Mouse (Mus musculus): Measurements from ENCODE around the gene Drg2.
A peak's percentile ranks its signal among the peaks of the same experiment; 100 is the strongest.
"Not testable (repeated sequence)": the region's sequence is repeated elsewhere in the genome, so short reads cannot be mapped to it uniquely, and the experiment has no call there.

Gene Drg2

GRCm38 (mm10) chr11:60454080-60454744 is at the start of gene Drg2:
Gene Drg2 (plus strand): TSS chr11:60454591.
- peak; percentile 94 for DNase-seq

- no peak for DNase-seq
Observed at GRCm38 (mm10) chr11:60406606-60407005, 47.8 kb upstream of the Drg2 start.

GRCm38 (mm10) chr11:60412173-60412572 is 42.2 kb upstream of the Drg2 start:
- DNase-seq = peak; percentile 89

GRCm38 (mm10) chr11:60412921-60413320 is 41.5 kb upstream of the Drg2 start:
- no peak for DNase-seq

GRCm38 (mm10) chr11:60416590-60416962 is 37.8 kb upstream of the Drg2 start:
- no peak for DNase-seq

GRCm38 (mm10) chr11:60416963-60417716 is 37.3 kb upstream of the Drg2 start, which contains the start of gene Gid4:
Gene Gid4 (plus strand): TSS chr11:60417145.
- DNase-seq = peak; percentile 100

GRCm38 (mm10) chr11:60417717-60418472 is 36.5 kb upstream of the Drg2 start, which contains the start of gene Atpaf2:
Gene Atpaf2 (minus strand): TSS chr11:60418457.
- peak; percentile 62 for DNase-seq

- DNase-seq = peak; percentile 10
Observed at GRCm38 (mm10) chr11:60418473-60418803, 36.0 kb upstream of the Drg2 start.

- peak; percentile 22 for DNase-seq
Observed at GRCm38 (mm10) chr11:60422046-60422668, 32.2 kb upstream of the Drg2 start.

GRCm38 (mm10) chr11:60423006-60423405 is 31.4 kb upstream of the Drg2 start:
- no peak for DNase-seq

- no peak for DNase-seq
Observed at GRCm38 (mm10) chr11:60426417-60426816, 28.0 kb upstream of the Drg2 start.

- DNase-seq = no peak
Observed at GRCm38 (mm10) chr11:60427628-60428027, 26.8 kb upstream of the Drg2 start.

- DNase-seq = no peak
Observed at GRCm38 (mm10) chr11:60433501-60433900, 20.9 kb upstream of the Drg2 start.

GRCm38 (mm10) chr11:60435133-60435532 is 19.3 kb upstream of the Drg2 start:
- no peak for DNase-seq

- no peak for DNase-seq
Observed at GRCm38 (mm10) chr11:60436618-60437017, 17.8 kb upstream of the Drg2 start.

- not testable (repeated sequence) for DNase-seq
Observed at GRCm38 (mm10) chr11:60439621-60440020, 14.8 kb upstream of the Drg2 start.

GRCm38 (mm10) chr11:60440176-60440575 is 14.2 kb upstream of the Drg2 start:
- no peak for DNase-seq

GRCm38 (mm10) chr11:60442896-60443295 is 11.5 kb upstream of the Drg2 start:
- DNase-seq = no peak

- DNase-seq = no peak
Observed at GRCm38 (mm10) chr11:60444007-60444406, 10.4 kb upstream of the Drg2 start.

GRCm38 (mm10) chr11:60454745-60455087 is 325 bp downstream of the Drg2 start:
- peak; percentile 12 for DNase-seq

- peak; percentile 23 for DNase-seq
Observed at GRCm38 (mm10) chr11:60457973-60458372, 3.6 kb downstream of the Drg2 start.

GRCm38 (mm10) chr11:60465943-60466380 is 11.6 kb downstream of the Drg2 start:
- peak; percentile 47 for DNase-seq

- DNase-seq = no peak
Observed at GRCm38 (mm10) chr11:60469039-60469438, 14.6 kb downstream of the Drg2 start, which contains the start of gene Myo15. Gene Myo15 (plus strand): TSS chr11:60469339.
